Mouse (Mus musculus): Measurements from ENCODE around the gene 4930467E23Rik. TPM values are rescaled to one million over a fixed set of nuclear protein-coding genes. Genes with fewer than 3 reads are reported as not detected.
"Not testable (repeated sequence)": the region's sequence is repeated elsewhere in the genome, so short reads cannot be mapped to it uniquely, and the experiment has no call there.

Gene 4930467E23Rik
- polyA plus RNA-seq, 1 experiment from 2014 or later, result not detected

- H3K4me2 ChIP-seq (ENCODE audit: low read depth, low read length); ATAC-seq (ENCODE audit: low read depth); H3K27me3 ChIP-seq (ENCODE audit: control insufficient read depth, insufficient read depth, low read depth, low read length); H3K4me3 ChIP-seq (ENCODE audit: low read depth, low read length); H3K9me3 ChIP-seq (replicated peaks; ENCODE audit: control insufficient read depth, low read length); H3K9ac ChIP-seq (ENCODE audit: low read depth, low read length); H3K27ac ChIP-seq (ENCODE audit: low read length); H3K36me3 ChIP-seq (ENCODE audit: control insufficient read depth, insufficient read depth); H3K4me1 ChIP-seq (ENCODE audit: control insufficient read depth, low read depth, low read length): not testable (repeated sequence)
- WGBS (ENCODE audit: insufficient replicate concordance), result 70% methylated on average over 13 of the region's 15 CpGs
Observed at GRCm38 (mm10) chr8:19707761-19708443, 21.5 kb upstream of the 4930467E23Rik start.

GRCm38 (mm10) chr8:19708976-19709375, 20.4 kb upstream of the 4930467E23Rik start:
- not testable (repeated sequence) for H3K27me3 ChIP-seq (ENCODE audit: control insufficient read depth, insufficient read depth, low read depth, low read length); H3K9ac ChIP-seq (ENCODE audit: low read depth, low read length); H3K27ac ChIP-seq (ENCODE audit: low read length); H3K4me2 ChIP-seq (ENCODE audit: low read depth, low read length); H3K4me3 ChIP-seq (ENCODE audit: low read depth, low read length); H3K36me3 ChIP-seq (ENCODE audit: control insufficient read depth, insufficient read depth); H3K9me3 ChIP-seq (replicated peaks; ENCODE audit: control insufficient read depth, low read length); ATAC-seq (ENCODE audit: low read depth); H3K4me1 ChIP-seq (ENCODE audit: control insufficient read depth, low read depth, low read length)

- not testable (repeated sequence) for H3K9ac ChIP-seq (ENCODE audit: low read depth, low read length); H3K27me3 ChIP-seq (ENCODE audit: control insufficient read depth, insufficient read depth, low read depth, low read length); H3K4me2 ChIP-seq (ENCODE audit: low read depth, low read length); ATAC-seq (ENCODE audit: low read depth); H3K36me3 ChIP-seq (ENCODE audit: control insufficient read depth, insufficient read depth); H3K9me3 ChIP-seq (replicated peaks; ENCODE audit: control insufficient read depth, low read length); H3K27ac ChIP-seq (ENCODE audit: low read length); H3K4me3 ChIP-seq (ENCODE audit: low read depth, low read length); H3K4me1 ChIP-seq (ENCODE audit: control insufficient read depth, low read depth, low read length)
- 66% methylated on average over 4 of the region's 4 CpGs for WGBS (ENCODE audit: insufficient replicate concordance)
Observed at GRCm38 (mm10) chr8:19709488-19709887, 19.9 kb upstream of the 4930467E23Rik start.

- H3K4me3 ChIP-seq (ENCODE audit: low read depth, low read length), result not testable (repeated sequence)
Observed at GRCm38 (mm10) chr8:19711171-19711860, 18.1 kb upstream of the 4930467E23Rik start.

GRCm38 (mm10) chr8:19712227-19712750, 17.1 kb upstream of the 4930467E23Rik start:
- not testable (repeated sequence) for ATAC-seq (ENCODE audit: low read depth); H3K27me3 ChIP-seq (ENCODE audit: control insufficient read depth, insufficient read depth, low read depth, low read length); H3K27ac ChIP-seq (ENCODE audit: low read length); H3K4me3 ChIP-seq (ENCODE audit: low read depth, low read length); H3K9me3 ChIP-seq (replicated peaks; ENCODE audit: control insufficient read depth, low read length); H3K9ac ChIP-seq (ENCODE audit: low read depth, low read length); H3K4me1 ChIP-seq (ENCODE audit: control insufficient read depth, low read depth, low read length); H3K4me2 ChIP-seq (ENCODE audit: low read depth, low read length); H3K36me3 ChIP-seq (ENCODE audit: control insufficient read depth, insufficient read depth)
- 78% methylated on average over 2 of the region's 2 CpGs for WGBS (ENCODE audit: insufficient replicate concordance)

More at GRCm38 (mm10) chr8:19711171-19711860, 18.1 kb upstream of the 4930467E23Rik start:
- H3K27me3 ChIP-seq (ENCODE audit: control insufficient read depth, insufficient read depth, low read depth, low read length); H3K9me3 ChIP-seq (replicated peaks; ENCODE audit: control insufficient read depth, low read length); H3K4me2 ChIP-seq (ENCODE audit: low read depth, low read length); H3K27ac ChIP-seq (ENCODE audit: low read length); H3K4me1 ChIP-seq (ENCODE audit: control insufficient read depth, low read depth, low read length); H3K36me3 ChIP-seq (ENCODE audit: control insufficient read depth, insufficient read depth); H3K9ac ChIP-seq (ENCODE audit: low read depth, low read length); ATAC-seq (ENCODE audit: low read depth): not testable (repeated sequence)
- 73% methylated on average over 5 of the region's 9 CpGs for WGBS (ENCODE audit: insufficient replicate concordance)

GRCm38 (mm10) chr8:19712816-19713215, 16.6 kb upstream of the 4930467E23Rik start:
- H3K36me3 ChIP-seq (ENCODE audit: control insufficient read depth, insufficient read depth); H3K9me3 ChIP-seq (replicated peaks; ENCODE audit: control insufficient read depth, low read length); H3K4me1 ChIP-seq (ENCODE audit: control insufficient read depth, low read depth, low read length); H3K27ac ChIP-seq (ENCODE audit: low read length); H3K4me3 ChIP-seq (ENCODE audit: low read depth, low read length); H3K4me2 ChIP-seq (ENCODE audit: low read depth, low read length); ATAC-seq (ENCODE audit: low read depth); H3K9ac ChIP-seq (ENCODE audit: low read depth, low read length); H3K27me3 ChIP-seq (ENCODE audit: control insufficient read depth, insufficient read depth, low read depth, low read length): not testable (repeated sequence)
- WGBS (ENCODE audit: insufficient replicate concordance), result 42% methylated on average over 4 of the region's 4 CpGs

GRCm38 (mm10) chr8:19713232-19713834, 16.0 kb upstream of the 4930467E23Rik start:
- not testable (repeated sequence) for H3K4me1 ChIP-seq (ENCODE audit: control insufficient read depth, low read depth, low read length); H3K36me3 ChIP-seq (ENCODE audit: control insufficient read depth, insufficient read depth); ATAC-seq (ENCODE audit: low read depth); H3K9me3 ChIP-seq (replicated peaks; ENCODE audit: control insufficient read depth, low read length); H3K27me3 ChIP-seq (ENCODE audit: control insufficient read depth, insufficient read depth, low read depth, low read length); H3K4me3 ChIP-seq (ENCODE audit: low read depth, low read length); H3K9ac ChIP-seq (ENCODE audit: low read depth, low read length); H3K27ac ChIP-seq (ENCODE audit: low read length); H3K4me2 ChIP-seq (ENCODE audit: low read depth, low read length)
- 61% methylated on average over 6 of the region's 7 CpGs for WGBS (ENCODE audit: insufficient replicate concordance)

GRCm38 (mm10) chr8:19714426-19714825, 14.9 kb upstream of the 4930467E23Rik start:
- not testable (repeated sequence) for H3K4me3 ChIP-seq (ENCODE audit: low read depth, low read length); H3K27me3 ChIP-seq (ENCODE audit: control insufficient read depth, insufficient read depth, low read depth, low read length); H3K4me2 ChIP-seq (ENCODE audit: low read depth, low read length); H3K9ac ChIP-seq (ENCODE audit: low read depth, low read length); H3K27ac ChIP-seq (ENCODE audit: low read length); ATAC-seq (ENCODE audit: low read depth); H3K9me3 ChIP-seq (replicated peaks; ENCODE audit: control insufficient read depth, low read length); H3K36me3 ChIP-seq (ENCODE audit: control insufficient read depth, insufficient read depth); H3K4me1 ChIP-seq (ENCODE audit: control insufficient read depth, low read depth, low read length)
- 65% methylated on average over 2 of the region's 2 CpGs for WGBS (ENCODE audit: insufficient replicate concordance)

GRCm38 (mm10) chr8:19715266-19715665, 14.1 kb upstream of the 4930467E23Rik start:
- H3K36me3 ChIP-seq (ENCODE audit: control insufficient read depth, insufficient read depth); ATAC-seq (ENCODE audit: low read depth); H3K9ac ChIP-seq (ENCODE audit: low read depth, low read length); H3K4me1 ChIP-seq (ENCODE audit: control insufficient read depth, low read depth, low read length); H3K27ac ChIP-seq (ENCODE audit: low read length); H3K9me3 ChIP-seq (replicated peaks; ENCODE audit: control insufficient read depth, low read length); H3K4me2 ChIP-seq (ENCODE audit: low read depth, low read length); H3K27me3 ChIP-seq (ENCODE audit: control insufficient read depth, insufficient read depth, low read depth, low read length); H3K4me3 ChIP-seq (ENCODE audit: low read depth, low read length): not testable (repeated sequence)
- 68% methylated on average over 3 of the region's 3 CpGs for WGBS (ENCODE audit: insufficient replicate concordance)
